Mouse (Mus musculus) heart, postnatal 10 days (tissue): ENCODE measurements at regions not wholly inside any gene's neighbourhood (a gene's known extent, or its start where the extent isn't known, plus 50 kb on each side); places are given as distances from the start of the nearest gene placed in this dataset.
A peak's percentile ranks its signal among the peaks of the same experiment; 100 is the strongest.

Source experiments
- DNase-seq, 2 experiments: peaks; one replicate each; pipeline ENCODE4 v3.0.0; 2021
- intact Hi-C: fragments of 180-260 bp; cut with DNase I; formaldehyde crosslinking; loops from one replicate; pipeline ENCODE4 v1.15.1; 2025

- no peak for DNase-seq
- intact Hi-C loops = no loop called here
These were observed 174.9 kb upstream of the Ctnnb1 start for GRCm38 (mm10) chr9:120754151-120754550.

DNA sequence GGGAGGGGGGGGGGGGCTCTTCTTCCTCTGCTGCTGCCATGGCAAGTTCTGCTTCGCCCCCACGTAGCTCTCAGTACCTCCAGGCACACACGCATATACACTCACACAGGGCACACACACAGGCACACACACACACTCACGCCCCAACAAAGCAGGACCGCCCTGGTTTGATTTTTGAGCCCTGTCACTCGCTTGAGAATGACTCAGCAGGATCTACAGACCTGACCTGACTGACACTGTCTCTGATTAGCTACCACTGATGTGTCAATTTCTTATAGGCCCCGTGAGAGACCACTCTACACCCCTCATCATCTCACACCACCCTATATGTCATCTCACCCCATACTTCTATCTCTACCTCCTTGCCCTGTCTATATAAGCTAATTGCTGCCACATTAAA is 173.5 kb upstream of the Ctnnb1 start:
- intact Hi-C loops = no loop called here
- no peak for DNase-seq

DNA sequence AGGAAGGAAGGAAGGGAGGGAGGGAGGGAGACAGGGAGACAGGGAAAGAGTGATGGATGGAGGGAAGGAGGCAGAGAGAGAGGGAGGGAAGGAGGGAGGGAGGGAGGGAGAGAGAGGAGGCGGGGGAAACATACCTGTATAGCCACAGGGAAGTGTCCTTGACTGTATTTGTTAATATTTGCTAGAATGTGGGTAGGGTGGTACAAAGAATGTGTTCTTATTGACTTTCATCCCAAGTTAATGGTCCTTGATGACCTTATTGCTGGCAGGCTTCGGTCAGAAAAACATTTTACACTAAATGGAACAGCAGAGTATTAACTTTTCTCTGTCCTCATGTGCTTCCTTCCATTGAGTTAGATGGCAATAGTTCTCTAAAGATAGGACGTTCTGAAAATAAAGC is 171.0 kb upstream of the Ctnnb1 start:
- intact Hi-C loops = no loop called here
- no peak for DNase-seq

DNA sequence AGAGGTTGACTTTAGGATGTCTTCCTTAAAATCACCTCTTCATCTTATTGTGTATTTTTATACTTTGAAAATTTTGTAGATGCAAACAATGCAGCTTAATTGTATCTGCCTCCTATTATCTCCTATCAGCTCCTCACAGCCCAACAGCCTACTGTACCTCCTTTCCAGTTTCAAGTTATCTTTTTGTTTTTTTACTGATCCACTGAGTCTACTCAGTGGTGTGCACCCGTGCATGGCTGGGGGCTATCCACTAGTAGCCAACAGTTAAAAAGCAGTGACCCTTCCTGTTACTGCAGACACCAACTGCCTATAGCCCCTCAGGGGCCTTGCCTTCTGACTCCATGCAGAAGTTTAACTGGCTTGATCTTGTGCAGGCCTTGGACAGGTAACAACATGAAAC is 170.4 kb upstream of the Ctnnb1 start:
- intact Hi-C loops = no loop called here
- no peak for DNase-seq

GRCm38 (mm10) chr9:120759771-120760170 is 169.2 kb upstream of the Ctnnb1 start:
- no peak for DNase-seq
- intact Hi-C loops = no loop called here

GRCm38 (mm10) chr9:120763802-120764201 is 165.2 kb upstream of the Ctnnb1 start:
- DNase-seq = no peak
- intact Hi-C loops = no loop called here

DNA sequence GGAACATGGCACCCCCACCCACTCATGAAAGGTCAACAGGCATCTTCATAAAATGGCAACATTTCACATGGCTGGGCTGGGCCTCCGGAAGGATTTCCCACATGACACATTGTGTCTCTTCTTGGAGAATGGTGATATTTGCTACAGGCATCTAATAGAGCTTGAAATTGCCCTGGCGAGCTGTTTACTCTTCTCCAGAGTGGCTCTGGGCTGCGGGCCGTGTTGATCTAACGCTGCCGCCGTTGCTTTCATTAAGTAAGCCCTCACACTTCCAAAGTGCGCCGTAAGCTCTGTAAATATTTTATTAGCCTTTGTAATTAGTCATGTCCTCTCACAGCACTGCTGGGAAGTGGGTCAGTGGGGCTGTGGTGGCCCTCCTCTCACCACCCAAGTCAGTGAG is 164.4 kb upstream of the Ctnnb1 start:
- DNase-seq = no peak
- intact Hi-C loops = no loop called here

DNA sequence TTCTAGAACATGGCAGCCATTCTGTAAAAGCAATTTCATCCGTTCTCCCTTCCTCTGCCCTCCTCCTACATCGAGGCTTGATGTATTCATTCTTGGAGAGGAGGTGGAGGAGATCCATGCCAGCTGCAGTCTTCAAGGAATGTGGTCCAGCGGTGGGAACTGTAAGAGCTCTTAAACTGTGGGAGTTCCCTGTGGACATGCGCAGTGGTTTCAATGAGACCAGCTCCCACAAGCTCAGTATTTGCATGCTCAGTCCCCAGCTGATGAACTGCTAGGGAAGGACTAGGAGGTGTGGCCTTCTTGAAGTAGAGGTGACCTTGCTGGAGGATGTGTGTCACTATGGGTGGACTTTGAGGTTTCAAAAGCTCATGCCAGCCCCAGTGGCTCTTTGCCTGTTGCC is 163.7 kb upstream of the Ctnnb1 start:
- DNase-seq = no peak
- intact Hi-C loops = no loop called here

DNA sequence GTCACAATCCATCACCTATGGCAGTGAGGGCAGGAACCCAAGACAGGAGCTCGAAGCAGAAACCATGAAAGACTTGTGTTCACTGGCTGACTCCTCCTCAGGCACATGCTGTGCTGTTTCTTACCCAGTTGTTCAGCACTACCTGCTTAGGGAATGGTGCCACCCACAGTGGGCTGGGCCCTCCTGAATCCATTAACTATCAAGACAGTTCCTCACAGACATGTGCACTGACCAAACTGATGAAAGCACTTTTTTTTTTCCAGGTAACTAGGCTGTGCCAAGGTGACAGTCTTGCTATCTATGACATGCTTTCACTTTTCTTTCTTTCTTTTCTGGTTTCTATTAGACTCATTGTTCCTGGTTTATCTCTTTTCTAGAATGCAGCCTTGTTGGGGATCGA is 162.1 kb upstream of the Ctnnb1 start:
- intact Hi-C loops = no loop called here
- no peak for DNase-seq

GRCm38 (mm10) chr9:120767396-120767795 is 161.6 kb upstream of the Ctnnb1 start:
- intact Hi-C loops = no loop called here

GRCm38 (mm10) chr9:120769056-120769455 is 160.0 kb upstream of the Ctnnb1 start:
- no peak for DNase-seq
- intact Hi-C loops = no loop called here

More at GRCm38 (mm10) chr9:120767396-120767795, 161.6 kb upstream of the Ctnnb1 start:
- no peak for DNase-seq

- intact Hi-C loops = loop anchor here (10.0 kb wide), 1 partner anchor 295 kb away; no protein-coding TSS in a partner anchor
- DNase-seq = no peak
These were observed 159.3 kb upstream of the Ctnnb1 start for GRCm38 (mm10) chr9:120769679-120770078.

DNA sequence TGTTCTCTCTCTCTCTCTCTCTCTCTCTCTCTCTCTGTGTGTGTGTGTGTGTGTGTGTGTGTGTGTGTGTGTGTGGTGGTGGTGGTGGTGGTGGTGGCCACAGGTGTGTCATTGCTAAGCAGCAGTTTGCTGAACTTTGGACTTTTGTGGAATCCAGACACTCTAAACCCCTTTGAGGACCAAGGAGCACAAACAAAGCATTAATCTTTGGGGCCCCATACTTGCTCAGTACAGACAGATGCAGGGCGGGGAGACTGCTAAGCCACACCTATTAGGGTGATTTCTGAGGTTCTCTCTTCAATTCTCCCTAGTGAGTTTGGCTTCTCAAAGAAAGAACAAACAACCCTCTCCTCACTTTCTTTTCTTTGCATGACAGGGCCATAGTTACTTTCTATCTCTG is 158.1 kb upstream of the Ctnnb1 start:
- no peak for DNase-seq
- intact Hi-C loops = loop anchor here (10.0 kb wide), 1 partner anchor 294 kb away; no protein-coding TSS in a partner anchor

DNA sequence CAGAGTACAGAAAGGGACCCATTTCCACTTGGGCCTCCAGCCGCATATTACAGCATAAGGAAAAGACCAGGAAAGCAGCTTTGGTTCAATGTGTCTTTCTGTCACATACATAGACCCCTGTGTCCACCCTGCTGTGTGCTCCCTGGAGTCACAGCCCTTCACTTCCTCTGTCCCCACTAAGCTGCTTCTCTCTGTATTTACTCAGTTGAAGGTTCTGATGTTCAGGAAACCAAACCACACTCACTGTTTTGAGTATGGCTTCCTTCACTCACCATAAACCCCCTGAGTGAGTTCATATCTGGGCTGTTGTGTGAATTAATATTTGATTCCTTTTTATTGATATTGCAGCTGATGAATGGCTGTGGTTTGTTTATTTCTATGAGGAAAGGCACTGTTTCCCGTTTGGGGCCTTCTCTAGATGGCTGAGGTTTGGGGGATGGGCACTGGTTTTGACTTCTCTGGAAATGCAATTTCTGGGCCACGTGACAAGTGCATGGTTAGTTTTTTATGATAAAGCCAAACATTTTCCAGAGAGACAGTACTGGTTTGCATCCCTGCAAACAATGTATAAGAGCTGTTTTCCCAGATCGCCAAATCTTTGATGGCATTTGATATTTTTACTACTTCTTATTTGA is 157.0 kb upstream of the Ctnnb1 start:
- DNase-seq = no peak
- intact Hi-C loops = loop anchor here (10.0 kb wide), 1 partner anchor 293 kb away; no protein-coding TSS in a partner anchor

DNA sequence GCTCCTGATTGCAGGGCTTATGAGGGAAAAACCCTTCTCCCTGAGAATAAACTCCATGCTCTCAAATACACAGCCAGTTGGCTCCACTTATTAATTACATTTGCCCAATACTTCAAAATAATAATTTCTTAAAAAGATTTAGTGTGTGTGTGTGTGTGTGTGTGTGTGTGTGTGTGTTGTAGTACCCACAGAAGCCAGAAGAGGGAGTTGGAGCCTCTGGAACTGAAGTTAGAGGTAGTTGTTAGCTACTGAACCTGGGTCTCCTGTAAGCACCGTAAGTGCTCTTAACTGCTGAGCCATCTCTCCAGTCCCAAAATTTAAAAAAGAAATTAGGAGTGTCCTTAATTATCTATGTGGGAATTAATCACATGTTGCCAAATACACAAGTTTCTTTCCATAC is 154.8 kb upstream of the Ctnnb1 start:
- intact Hi-C loops = loop anchor here (10.0 kb wide), 1 partner anchor 291 kb away; no protein-coding TSS in a partner anchor

DNA sequence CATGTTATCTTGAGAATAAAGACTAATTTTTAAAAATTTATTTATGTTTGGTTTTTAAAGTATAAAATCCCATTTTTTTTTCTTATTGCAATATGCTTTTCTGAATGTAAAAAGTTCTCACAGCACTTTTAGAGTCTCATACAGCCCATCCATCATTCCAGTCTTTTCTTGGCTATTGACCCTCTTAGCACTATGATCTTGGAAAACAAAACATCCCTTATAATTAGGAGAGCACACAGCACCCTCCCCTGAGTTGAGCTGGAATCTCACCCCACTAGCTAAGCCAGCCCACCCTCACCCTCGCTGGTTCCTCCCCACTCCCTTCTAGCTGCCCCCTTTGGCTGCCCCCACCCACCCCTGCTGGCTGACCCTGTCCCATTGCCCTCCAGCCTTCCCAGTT is 154.2 kb upstream of the Ctnnb1 start:
- intact Hi-C loops = loop anchor here (1.0 to 10.0 kb wide), 5 partner anchors 82 to 290 kb away; no protein-coding TSS in a partner anchor
- DNase-seq = no peak

More for the DNA sequence above, 154.8 kb upstream of the Ctnnb1 start:
- peak in 1 of 2 experiments; percentile 41 for DNase-seq

GRCm38 (mm10) chr9:120775721-120776120 is 153.3 kb upstream of the Ctnnb1 start:
- intact Hi-C loops = loop anchor here (1.0 to 10.0 kb wide), 7 partner anchors 37 to 289 kb away; no protein-coding TSS in a partner anchor
- DNase-seq = no peak

GRCm38 (mm10) chr9:120776456-120777001 is 152.5 kb upstream of the Ctnnb1 start:
- DNase-seq = peak; percentile 67 to 70
- intact Hi-C loops = loop anchor here (2.0 to 10.0 kb wide), 6 partner anchors 38 to 288 kb away; no protein-coding TSS in a partner anchor

DNA sequence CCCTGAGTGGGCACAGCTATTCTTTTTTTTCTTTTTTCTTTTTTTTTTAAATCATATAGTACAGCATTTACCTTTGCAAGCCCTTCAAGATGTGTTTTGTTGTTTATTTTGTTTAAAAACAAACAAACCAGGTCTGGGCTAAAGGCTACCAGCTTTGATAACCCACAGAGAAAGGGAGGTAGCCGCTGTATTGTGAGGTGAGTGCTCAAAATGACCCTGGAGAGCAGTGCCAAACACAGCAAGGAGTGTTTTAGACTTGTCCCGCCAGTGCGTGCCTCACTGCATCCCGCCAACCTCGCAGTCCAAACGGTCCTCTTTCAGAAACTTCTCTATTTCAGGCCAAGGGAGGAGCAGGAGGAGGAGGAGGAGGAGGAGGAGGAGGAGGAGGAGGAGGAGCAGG is 152.0 kb upstream of the Ctnnb1 start:
- intact Hi-C loops = loop anchor here (2.0 to 10.0 kb wide), 6 partner anchors 38 to 288 kb away; no protein-coding TSS in a partner anchor
- DNase-seq = peak in 1 of 2 experiments; percentile 32

- peak; percentile 58 to 60 for DNase-seq
- intact Hi-C loops = loop anchor here (2.0 to 10.0 kb wide), 6 partner anchors 39 to 287 kb away; no protein-coding TSS in a partner anchor
These were observed 151.5 kb upstream of the Ctnnb1 start for GRCm38 (mm10) chr9:120777501-120777900.

DNA sequence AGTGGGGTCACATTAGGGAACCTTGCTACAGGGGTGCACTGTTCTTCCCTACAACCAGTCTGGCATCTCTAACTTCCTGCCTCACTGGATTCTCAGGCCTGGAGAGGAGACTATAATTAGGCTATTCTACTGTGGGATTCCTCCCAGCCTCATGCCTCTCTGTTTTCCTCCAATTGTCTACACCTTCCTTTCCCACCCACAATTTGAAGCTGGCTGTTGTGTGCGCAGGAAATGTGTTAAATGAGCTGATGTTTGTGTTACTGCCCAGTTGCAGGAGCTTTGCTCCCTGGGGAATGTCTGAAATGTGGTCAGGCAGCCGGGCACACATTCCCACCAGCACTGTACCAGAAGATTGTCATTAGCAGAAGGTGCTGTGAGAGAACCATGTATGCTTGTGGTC is 150.6 kb upstream of the Ctnnb1 start:
- peak; percentile 54 to 57 for DNase-seq
- intact Hi-C loops = loop anchor here (2.0 to 10.0 kb wide), 5 partner anchors 76 to 286 kb away; no protein-coding TSS in a partner anchor

- intact Hi-C loops = no loop called here
- DNase-seq = no peak
These were observed 134.8 kb upstream of the Ctnnb1 start for GRCm38 (mm10) chr9:120794210-120794609.
